Mouse (Mus musculus): ENCODE data around the gene Jazf1.

The Jazf1 gene

DNA sequence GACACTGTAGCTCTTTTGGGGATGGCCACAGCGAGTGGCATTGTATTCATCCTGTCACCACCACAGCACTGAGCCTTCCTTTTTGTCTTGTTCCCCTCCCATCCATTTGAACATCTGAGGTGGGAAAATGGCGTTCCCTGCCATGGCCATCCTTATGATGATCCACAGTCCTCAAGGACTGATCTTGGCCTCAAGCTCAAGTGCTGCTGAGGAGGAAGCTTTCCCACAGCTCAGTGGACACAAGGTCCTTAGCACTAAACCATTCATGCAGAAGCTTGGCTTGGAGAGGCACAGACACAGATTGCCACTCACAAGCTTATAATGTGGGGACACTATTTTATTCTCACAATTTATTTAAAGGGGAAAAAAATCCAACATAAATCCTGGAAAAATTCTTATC lies 58.1 kb downstream of the Jazf1 start:
- peak in 1 of 2 experiments; percentile 6 for DNase-seq (ENCODE audit: low spot score in 2 of 2)

DNA sequence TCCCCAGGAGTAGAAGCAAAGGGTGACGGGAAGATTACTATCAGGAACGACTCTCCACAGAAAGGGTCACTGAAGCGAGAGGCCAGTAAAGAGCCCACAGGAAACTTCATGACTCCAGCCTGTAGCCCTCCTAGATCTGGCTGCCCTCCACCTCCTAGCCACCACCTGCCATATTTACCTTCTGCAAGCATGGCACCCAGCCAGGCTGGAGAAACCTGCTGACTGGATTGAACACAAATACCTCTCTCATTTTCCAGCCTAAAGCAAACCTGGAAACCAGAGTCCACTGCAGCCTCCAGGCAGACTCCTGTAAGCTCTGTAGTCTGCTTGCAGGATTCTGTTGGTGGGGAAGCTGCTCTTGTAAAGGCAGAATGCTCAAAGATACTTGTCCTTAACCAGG lies 62.4 kb downstream of the Jazf1 start:
- peak in 1 of 2 experiments; percentile 21 for DNase-seq (ENCODE audit: low spot score in 2 of 2)

DNA sequence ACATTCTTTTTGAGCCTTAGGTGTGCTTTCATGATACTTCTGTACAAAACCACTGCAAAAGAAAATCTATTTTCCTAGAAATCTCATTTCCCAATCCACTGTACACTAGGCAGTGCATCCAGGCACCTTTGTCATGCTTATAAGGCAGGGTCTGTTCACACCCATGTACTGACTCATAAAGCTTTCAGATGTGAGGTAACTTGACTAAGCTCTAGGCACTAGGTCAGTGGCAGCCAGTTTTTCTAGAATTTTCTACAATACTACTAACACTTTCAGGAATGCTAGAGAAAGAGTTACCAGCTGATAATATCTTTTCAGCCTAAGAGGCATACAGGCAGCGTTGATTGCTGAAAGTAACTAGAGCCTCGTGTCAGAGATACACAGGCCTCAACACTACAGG lies 62.9 kb downstream of the Jazf1 start:
- peak in 1 of 2 experiments; percentile 0 for DNase-seq (ENCODE audit: low spot score in 2 of 2)

DNA sequence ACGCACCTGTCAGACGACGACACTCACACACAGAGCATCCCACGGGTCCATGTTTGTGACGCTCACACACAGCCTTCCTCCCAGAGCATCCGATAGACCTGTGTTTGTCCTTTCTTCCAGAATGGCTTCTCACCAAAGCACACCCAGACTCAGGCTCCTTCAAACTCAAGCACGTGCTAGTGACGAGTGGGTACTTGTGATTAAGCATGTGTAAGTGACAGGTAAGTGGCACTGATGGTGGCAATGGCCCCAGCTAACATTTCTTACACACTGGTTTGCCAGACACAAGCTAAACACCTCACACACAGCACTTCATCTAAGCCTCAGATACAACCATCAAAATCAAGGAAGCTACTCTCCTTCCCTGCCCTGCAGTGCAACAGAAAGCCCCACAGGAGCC lies 77.6 kb downstream of the Jazf1 start:
- no peak for DNase-seq (ENCODE audit: low spot score in 2 of 2)

DNA sequence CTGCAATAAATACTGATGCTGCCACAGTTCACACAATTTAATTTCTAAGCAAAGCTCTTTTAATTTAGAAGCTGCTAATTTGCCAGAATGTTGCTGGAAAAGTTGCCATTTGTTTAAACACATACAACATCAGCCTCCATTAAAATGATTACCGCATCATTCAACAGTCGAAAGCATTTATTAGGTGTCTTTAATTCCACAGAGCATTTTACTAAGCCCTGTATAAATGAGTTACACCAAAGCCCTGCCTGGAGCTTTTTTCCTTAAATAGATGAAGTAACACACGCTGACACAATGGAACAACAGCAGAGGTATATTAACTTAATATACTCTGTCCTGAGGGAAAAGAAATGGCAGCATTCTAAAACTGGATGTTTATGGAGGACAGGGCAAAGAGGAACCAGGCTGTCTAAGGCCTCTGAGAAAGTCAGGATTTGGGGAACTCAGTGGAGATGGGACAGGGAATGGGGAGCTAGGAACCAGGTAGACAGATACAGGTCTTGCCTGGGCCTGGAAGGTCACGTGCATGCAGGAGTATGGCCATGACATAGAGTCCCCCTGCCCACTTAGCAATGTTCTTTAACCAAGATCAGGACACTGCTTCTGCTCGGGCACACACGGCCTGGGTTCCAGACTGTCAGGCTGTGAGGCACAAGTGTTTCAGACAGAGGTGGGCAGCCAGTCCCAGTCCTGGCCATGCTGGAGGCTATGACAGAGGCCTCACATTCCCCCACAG lies 80.4 kb downstream of the Jazf1 start:
- DNase-seq (ENCODE audit: low spot score in 2 of 2), result no peak

DNA sequence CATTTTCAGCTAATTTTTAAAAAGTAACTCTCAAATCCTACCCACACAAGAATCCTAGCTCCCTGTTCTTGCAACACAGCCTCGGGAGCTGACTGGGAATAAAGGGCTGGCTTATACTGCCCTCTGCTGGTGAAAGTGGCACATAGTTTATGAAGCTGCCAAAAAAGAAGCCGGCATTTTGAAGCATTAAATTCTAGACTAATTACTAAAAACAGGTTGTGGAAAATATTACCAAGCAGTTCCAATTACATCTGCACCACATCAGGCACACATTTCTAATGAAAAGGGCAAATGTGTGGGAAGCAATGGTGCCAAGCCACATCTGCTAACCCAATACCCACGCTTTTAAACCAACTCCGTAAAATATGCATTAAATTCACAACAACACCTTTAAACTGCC lies 81.0 kb downstream of the Jazf1 start:
- peak in 1 of 2 experiments; percentile 55 for DNase-seq (ENCODE audit: low spot score in 2 of 2)

DNA sequence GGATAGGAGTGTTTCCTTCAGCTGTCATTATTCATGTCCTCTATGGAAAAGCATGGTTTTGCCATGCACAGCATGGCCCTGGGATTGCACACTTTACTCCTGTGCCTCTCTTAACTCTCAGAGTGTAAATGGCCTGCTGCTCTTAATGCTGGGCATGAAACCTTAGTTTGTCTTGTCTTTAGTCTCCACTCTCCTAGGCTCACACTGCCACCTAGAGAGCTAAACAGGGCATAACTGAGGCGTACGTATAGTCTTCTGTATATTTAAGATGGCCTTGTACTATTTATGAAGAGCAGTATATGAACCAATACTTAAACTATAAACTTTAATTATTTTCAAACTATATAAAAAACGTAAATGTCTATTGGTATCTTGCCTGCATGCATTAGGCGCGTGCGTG lies 86.3 kb downstream of the Jazf1 start:
- peak in 1 of 2 experiments; percentile 17 for DNase-seq (ENCODE audit: low spot score in 2 of 2)

DNA sequence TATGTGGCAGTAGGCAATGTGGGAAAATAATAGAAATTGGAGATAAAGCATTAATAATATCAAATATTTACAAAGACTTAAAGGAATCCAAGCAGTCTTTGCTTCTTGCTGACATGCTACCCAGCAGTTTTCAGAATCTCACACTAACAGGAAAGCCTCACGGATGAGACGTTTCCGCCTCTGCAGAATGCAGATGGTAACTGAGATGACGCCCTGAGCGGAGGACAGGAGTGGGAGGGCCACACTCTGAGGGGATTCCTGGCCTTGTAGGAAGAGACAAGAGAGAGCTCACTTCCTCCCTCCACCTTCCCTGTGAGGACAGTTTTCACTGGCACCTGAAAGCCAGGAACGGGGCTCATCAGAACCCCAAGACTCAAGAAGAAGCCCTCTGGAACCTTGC lies 88.9 kb downstream of the Jazf1 start:
- peak in 1 of 2 experiments; percentile 13 for DNase-seq (ENCODE audit: low spot score in 2 of 2)

DNA sequence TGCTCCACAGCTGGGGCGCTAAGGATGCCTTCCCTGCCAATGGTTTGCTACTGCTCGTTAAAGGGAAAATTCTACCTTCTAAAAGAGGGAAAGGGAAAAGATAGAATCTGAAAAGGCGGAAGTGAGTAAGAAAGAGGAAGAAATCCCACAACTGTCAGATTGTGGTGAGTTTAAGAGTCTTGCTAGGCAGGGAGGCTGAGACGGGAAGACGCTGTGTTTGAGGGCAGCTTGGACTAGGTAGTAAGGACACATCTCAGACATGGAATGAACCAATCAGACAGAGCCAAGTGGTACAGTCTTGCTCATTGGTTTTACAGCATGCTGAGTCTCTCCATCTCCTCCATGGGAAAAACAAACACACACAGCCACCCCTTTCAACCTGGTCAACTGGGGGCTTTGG lies 95.1 kb downstream of the Jazf1 start:
- peak in 1 of 2 experiments; percentile 8 for DNase-seq (ENCODE audit: low spot score in 2 of 2)

DNA sequence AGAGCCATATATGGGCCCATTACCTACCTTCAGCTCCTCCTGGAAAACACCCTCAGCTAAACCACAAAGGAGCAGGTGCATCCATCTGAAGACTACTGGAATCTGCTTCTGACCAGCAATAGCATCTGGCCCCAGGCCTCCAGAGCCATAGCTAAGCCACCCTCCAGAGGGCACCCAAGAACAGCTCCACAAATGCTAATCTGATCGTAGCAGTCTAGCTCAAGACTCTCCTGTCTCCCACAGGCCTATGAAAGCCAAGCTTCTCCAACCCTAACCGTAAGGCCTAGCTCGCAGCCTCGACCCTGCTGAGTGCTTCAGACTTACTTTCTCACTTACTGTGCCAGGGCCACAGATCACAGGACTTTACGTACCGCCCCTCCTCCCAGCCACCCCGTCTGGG lies 96.3 kb downstream of the Jazf1 start:
- peak in 1 of 2 experiments; percentile 26 for DNase-seq (ENCODE audit: low spot score in 2 of 2)

DNA sequence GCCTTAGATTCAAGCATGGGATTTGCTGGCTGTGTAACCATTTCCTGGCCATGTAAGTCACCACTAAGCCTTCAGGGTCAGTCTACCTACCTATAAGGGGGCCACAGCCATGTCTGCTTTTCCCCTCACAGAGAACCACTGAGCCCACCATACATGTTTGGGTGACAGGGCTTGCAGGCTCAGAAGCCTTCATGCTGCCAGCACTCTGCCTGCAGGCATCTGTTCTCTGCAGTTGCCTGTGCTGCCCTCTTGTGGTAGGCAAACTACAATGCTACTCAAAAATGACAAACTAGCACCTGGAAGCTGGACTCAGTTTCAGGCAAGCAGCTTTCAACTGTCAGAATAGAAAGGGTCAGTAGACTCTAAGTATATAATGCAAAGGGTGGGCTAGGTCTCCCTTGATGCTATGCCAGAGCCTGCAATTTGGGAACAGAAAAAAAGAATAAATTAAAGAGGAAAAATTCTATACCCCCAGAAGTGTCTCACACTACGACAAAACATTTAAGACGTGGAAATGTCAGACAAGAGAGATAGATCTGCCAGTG lies 98.6 kb downstream of the Jazf1 start:
- peak; percentile 84 to 85 for DNase-seq (ENCODE audit: low spot score in 2 of 2)

DNA sequence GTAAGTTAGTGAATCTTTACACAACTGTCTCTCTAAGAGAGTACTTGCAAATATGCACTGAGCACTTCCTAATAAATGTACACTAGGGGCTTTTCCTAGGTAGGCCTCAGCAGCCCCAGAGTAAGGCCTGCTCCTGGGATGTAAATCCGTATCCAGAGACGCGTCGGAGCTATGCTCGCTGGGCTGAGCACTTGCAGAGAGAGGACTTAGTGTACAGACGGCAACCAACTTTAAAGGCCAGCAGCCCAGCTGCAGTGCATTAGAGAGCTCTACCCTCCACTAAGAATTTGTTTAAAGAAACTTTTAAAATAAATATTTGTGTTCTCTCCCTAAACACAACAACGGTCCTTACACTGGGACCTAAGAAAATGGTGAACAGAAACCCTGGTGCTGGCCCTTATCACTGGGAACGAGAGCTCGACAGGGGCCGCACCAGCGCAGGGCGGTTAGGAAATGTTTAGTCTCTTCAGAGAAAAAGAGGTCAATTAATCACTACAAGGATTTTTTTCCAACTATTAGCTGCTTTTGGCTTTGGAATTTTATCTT lies 100.0 kb downstream of the Jazf1 start:
- DNase-seq (ENCODE audit: low spot score in 2 of 2), result peak in 1 of 2 experiments; percentile 10

DNA sequence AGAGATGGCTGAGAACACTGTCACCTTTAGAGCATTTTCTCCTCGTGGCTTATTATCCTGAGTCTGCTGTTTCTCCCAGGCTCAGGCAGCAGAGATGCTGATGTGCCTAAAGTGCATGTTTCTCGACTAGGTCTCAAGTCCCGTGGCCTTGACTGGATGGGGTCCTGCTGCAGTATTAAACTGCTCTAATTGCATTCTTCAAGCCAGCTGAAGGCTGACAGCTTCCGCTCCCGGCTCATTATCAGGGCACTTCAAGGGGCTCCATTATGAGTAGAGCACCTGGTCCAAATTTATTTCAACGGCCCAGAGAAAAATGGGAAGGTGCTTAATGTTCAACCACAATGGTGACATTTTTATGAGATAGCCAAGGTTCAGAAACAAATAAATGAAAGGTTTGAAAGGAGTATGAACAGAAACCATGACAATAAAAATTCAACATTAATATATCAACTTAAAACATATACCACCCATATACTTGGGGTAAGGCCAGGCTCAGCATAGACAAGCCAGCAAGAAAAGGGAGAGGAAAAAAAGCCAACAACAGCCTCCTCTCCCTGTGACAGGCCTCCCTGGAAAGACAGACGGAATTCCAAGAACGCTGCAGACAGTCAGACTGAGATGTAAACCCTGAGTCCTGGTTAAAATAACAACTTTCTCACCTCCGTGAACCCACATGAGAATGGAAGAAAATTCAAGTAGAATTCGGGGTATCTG lies 100.7 kb downstream of the Jazf1 start:
- peak in 1 of 2 experiments; percentile 19 for DNase-seq (ENCODE audit: low spot score in 2 of 2)

DNA sequence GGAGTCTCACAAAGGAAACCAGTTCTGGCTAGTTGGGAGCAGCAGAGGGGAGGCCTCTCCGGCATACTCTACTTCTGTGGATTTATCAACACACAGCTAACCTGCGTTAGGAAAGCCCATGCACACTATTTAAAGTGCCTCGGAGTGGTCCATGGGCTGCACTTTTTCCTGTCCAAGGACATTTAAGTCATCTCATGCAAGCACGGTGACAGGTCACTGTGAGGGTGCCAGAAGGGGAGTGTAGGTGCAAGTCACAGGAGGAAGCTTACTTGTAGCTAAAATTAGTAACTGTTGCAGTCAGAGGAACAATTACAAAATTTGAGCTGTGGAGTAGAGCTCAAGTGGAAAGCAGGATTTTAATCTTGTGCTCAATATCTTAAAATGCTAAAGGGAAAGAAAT lies 102.4 kb downstream of the Jazf1 start:
- peak in 1 of 2 experiments; percentile 15 for DNase-seq (ENCODE audit: low spot score in 2 of 2)

DNA sequence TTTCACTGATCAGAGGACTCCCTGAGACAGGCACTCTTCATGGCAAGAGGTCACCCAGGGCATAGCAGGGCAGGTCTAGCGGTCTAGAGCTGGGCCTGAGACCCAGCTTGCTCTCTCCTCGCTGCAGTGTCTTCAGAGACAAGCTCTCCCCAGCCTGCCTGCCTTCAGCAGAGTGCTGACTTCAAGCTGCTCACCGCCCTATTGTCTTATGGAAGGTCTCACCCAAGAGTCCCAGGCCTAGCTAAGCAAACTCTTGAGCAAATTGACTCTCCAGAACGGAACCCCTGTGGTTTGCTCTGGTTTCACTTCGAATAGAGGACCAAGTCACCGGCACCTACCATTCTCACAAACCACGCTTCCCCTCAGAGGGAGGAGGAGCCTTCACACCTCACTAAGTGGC lies 103.1 kb downstream of the Jazf1 start:
- DNase-seq (ENCODE audit: low spot score in 2 of 2), result peak in 1 of 2 experiments; percentile 14

DNA sequence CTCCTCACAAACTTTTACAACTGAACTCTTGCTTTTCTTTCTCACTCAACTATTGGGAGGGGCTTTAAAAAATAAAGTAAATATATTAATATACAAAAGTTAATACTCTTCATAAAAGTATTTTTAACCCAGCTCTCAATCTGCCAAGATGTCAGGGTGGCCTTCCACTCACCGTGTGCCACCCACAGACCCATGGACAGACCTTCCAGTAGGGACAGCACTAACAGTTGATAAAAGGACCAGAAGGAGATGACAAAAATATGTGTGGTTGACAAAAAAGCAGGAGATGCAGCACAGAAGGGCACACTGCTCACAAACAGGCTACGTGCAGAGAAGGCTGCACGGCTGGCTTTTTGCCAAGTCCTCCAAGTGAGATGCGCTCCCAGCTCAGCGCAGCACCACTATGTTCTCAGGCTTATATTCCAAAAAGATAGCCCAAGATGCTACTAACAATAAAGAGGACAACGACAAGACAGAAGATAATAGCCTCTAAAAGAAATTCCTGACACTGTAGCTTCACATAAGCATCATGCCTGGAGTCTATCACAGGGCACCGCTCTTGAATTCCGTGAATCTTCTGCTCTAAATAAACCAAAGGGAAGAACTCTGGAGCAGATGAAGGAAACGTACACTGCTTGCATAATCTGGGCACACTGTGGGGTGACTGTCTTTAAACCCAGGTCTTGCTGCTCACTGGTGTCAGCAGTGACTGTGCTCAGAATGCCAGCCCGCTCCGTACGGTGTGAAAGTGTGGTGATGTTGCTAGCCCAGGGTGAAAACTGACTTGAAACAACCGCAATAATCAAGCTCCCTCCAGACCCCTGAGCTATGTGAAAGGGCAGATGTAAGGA lies 104.4 kb downstream of the Jazf1 start:
- peak; percentile 68 to 69 for DNase-seq (ENCODE audit: low spot score in 2 of 2)

DNA sequence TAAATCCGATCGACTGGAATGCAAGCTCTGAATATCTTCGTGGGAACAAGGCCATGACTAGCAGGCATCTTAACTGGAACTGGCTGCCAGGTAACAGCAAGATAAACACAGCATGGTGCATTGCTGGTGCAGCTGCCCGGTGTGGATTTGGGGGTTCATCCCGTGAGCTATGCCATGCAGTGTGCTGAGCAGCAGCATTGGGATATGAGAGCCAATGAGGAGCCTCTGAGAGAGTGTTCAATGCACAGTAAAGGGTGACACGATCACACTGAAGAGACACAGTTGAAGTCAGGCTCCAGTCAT lies 105.0 kb downstream of the Jazf1 start:
- peak in 1 of 2 experiments; percentile 17 for DNase-seq (ENCODE audit: low spot score in 2 of 2)

DNA sequence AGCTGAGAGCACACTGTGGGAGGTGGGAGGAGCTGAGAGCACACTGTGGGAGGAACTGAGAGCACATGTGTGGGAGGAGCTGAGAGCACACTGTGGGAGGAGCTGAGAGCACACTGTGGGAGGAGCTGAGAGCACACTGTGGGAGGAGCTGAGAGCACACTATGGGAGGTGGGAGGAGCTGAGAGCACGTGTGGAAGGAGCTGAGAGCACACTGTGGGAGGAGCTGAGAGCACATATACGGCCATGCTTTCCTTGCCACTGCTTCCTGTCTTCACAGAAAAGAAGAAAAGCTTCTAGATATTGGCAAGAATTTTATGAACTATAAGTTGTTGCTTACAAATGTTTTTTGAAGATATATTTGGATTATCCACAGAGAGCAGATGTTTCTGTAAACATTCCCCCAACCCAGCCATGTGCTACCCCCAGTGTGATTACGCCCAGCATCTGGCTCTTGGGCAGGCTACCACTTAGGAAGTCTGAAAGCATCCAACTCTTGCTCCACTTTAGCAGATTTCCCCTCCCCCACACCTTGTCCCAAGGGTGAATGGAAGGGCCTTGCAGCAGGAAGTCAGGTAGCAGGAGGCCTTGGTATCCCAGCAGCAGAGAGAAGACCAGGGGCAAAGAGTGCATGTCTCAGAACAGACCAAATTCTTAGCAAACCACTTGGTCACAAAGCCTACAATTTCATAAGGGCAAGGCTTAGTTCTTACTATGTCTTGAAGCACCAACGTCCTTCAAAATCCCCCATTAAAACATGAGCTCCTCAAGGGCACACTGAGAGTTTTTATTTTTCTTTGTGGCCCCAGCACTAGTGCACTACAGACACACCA lies 105.6 kb downstream of the Jazf1 start:
- peak in 1 of 2 experiments; percentile 20 for DNase-seq (ENCODE audit: low spot score in 2 of 2)

DNA sequence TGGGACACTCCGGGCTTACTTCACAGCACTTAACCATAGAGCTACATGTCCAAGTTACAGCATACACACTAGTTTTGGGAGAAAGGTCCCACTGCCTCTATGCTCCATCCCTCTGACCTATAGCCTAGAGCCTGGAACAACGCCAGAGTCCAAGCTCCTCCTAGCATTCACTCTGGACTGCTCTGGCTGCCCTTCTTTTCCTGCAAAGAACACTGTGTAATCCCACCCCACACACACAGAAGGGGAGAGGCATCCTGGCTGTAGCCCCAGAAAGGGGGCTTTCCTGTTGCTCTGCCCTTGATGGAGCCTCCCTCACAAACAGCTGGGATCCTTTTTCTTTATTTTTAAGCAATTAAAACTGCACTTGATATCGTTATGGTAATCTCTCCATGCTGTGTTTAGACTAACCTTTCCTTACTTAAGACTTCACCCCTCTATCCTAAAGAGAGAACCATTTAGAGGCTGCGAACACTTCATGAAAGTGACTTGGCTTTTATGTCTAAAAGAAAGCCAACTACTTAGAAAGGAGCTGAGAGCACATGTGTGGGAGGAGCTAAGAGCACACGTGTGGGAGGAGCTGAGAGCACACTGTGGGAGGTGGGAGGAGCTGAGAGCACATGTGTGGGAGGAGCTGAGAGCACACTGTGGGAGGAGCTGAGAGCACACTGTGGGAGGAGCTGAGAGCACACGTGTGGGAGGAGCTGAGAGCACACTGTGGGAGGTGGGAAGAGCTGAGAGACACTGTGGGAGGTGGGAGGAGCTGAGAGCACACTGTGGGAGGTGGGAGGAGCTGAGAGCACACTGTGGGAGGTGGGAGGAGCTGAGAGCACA lies 106.6 kb downstream of the Jazf1 start:
- DNase-seq (ENCODE audit: low spot score in 2 of 2), result peak in 1 of 2 experiments; percentile 25

DNA sequence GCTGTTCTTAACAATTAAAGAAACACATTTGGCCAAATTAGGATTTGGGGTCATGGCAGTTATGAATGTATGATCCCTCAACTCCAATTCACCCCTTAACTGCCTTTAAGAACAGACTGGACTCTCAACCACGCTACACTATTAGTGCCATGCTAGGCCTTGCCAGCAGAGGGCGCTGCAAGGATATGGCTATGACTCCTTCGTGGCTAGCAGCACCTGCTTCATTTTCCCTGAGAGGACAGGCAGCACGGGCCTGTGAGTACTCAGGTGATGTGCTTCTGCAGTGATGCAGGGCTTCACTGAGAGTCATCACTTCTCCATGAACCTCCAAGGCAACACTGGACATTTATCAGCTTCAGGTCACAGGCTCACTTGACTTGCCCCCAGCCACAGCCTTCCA lies 110.7 kb downstream of the Jazf1 start:
- DNase-seq (ENCODE audit: low spot score in 2 of 2), result peak in 1 of 2 experiments; percentile 66

All from right cerebral cortex, postnatal 10 days (tissue).